Mouse (Mus musculus) heart, adult 11 months (tissue): ENCODE measurements around the gene Piwil1.

Source experiments
- DNase-seq: peaks from one replicate; pipeline ENCODE4 v3.0.0; 2022

The Piwil1 gene

GRCm38 (mm10) chr5:128711847-128712246, 9.5 kb downstream of the Piwil1 start:
- no peak for DNase-seq

- peak; percentile 81 for DNase-seq
These were observed 12.8 kb downstream of the Piwil1 start for GRCm38 (mm10) chr5:128715171-128715570.

- DNase-seq = peak; percentile 40
These were observed 18.1 kb downstream of the Piwil1 start for GRCm38 (mm10) chr5:128720461-128720860.

GRCm38 (mm10) chr5:128729341-128729740, 27.0 kb downstream of the Piwil1 start:
- peak; percentile 70 for DNase-seq

- peak; percentile 65 for DNase-seq
These were observed 28.3 kb downstream of the Piwil1 start for GRCm38 (mm10) chr5:128730634-128731033.

GRCm38 (mm10) chr5:128732416-128733014, 30.2 kb downstream of the Piwil1 start:
- peak; percentile 39 for DNase-seq

- peak; percentile 76 for DNase-seq
These were observed 31.6 kb downstream of the Piwil1 start for GRCm38 (mm10) chr5:128733955-128734354.

GRCm38 (mm10) chr5:128735921-128736320, 33.6 kb downstream of the Piwil1 start:
- DNase-seq = peak; percentile 88

GRCm38 (mm10) chr5:128739168-128739837, 37.0 kb downstream of the Piwil1 start:
- DNase-seq = peak; percentile 79

GRCm38 (mm10) chr5:128739838-128740171, 37.5 kb downstream of the Piwil1 start:
- DNase-seq = peak; percentile 67

- peak; percentile 71 for DNase-seq
These were observed 42.0 kb downstream of the Piwil1 start for GRCm38 (mm10) chr5:128744351-128744750.

- DNase-seq = no peak
These were observed 42.9 kb downstream of the Piwil1 start for GRCm38 (mm10) chr5:128745206-128745605.

- peak; percentile 46 for DNase-seq
These were observed 43.9 kb downstream of the Piwil1 start for GRCm38 (mm10) chr5:128746261-128746660.

GRCm38 (mm10) chr5:128761118-128761517, 58.8 kb downstream of the Piwil1 start:
- no peak for DNase-seq

- no peak for DNase-seq
These were observed 66.8 kb downstream of the Piwil1 start for GRCm38 (mm10) chr5:128769026-128769631.

- DNase-seq = no peak
These were observed 74.1 kb downstream of the Piwil1 start for GRCm38 (mm10) chr5:128776386-128776785.

- DNase-seq = no peak
These were observed 79.3 kb downstream of the Piwil1 start for GRCm38 (mm10) chr5:128781621-128782020.

GRCm38 (mm10) chr5:128800592-128800991, 98.3 kb downstream of the Piwil1 start:
- DNase-seq = no peak
